12 mouse cellular contexts compared by ENCODE assay signal in the genomic region with DNA sequence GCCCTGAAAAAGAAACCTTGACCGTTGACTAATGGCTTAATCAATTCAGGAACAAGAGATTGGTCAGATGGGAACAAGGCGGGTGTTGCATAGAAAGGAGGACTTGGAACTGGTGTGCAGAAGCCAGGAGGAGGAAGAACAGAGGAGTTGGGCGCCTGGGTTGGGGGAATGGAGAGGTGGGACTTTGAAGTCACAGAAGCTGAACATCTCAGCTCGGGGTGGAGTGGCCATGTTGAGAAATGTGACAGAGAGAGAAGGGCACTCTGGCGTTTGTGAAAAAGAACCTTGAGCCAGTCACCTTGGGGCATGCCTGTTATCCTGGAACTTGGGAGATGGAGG. TPM values are rescaled to one million over a fixed set of nuclear protein-coding genes. Genes with fewer than 3 reads are reported as not detected.
DNase-seq lines count a peak whose midpoint lies in the region; ATAC-seq and TF ChIP-seq lines count a peak whose summit lies in the region.
"Had no signal": no experiment of that assay in that cellular context is flagged by ENCODE, and none has a peak within 500 bp of the region (broad histone marks: within the 10 kb centered on the region; RNA-seq: fewer than 3 reads in every experiment).

No protein-coding gene starts in this region.

- no peak for ATAC-seq in heart, postnatal 0 days (ENCODE audit: insufficient read depth, low read depth)
- peak; percentile 32; the same call in 1 of the 2 replicates for ATAC-seq in intestine, postnatal 0 days
- no peak for ATAC-seq in forebrain, postnatal 0 days
- ATAC-seq in forebrain, embryonic 15.5 days (replicated peaks) = no peak

- peak overlapping the region; percentile 60; the same call in 1 of the 2 replicates for H3K4me3 ChIP-seq in heart, postnatal 0 days (ENCODE audit: low read depth, low read length)
- no peak overlapping the region for H3K4me3 ChIP-seq in testis, adult 2 months (ENCODE audit: control insufficient read depth, low read depth, low read length)
- H3K4me3 ChIP-seq in intestine, postnatal 0 days (ENCODE audit: low read depth, low read length) = no peak overlapping the region
- peak overlapping the region; percentile 32 for H3K4me3 ChIP-seq in small intestine, adult 2 months (ENCODE audit: low read depth, low read length)
- H3K4me3 ChIP-seq in forebrain, postnatal 0 days (ENCODE audit: low read depth, low read length) = no peak overlapping the region
- H3K4me3 ChIP-seq in forebrain, embryonic 15.5 days = no peak overlapping the region

- no peaks in the 10 kb centered on the region for H3K9me3 ChIP-seq in heart, postnatal 0 days (replicated peaks; ENCODE audit: control insufficient read depth, low read length)
- H3K9me3 ChIP-seq in intestine, postnatal 0 days (ENCODE audit: control insufficient read depth) = no peaks in the 10 kb centered on the region
- no peaks in the 10 kb centered on the region for H3K9me3 ChIP-seq in forebrain, postnatal 0 days (ENCODE audit: low read length)
- H3K9me3 ChIP-seq in forebrain, embryonic 15.5 days = no peaks in the 10 kb centered on the region

- peaks cover 34% of the 10 kb centered on the region for H3K4me1 ChIP-seq in heart, postnatal 0 days (ENCODE audit: control insufficient read depth, insufficient read depth)
- peaks cover 36% of the 10 kb centered on the region for H3K4me1 ChIP-seq in testis, adult 2 months (ENCODE audit: control insufficient read depth, insufficient read depth, low read length)
- peaks cover 19% of the 10 kb centered on the region for H3K4me1 ChIP-seq in intestine, postnatal 0 days (replicated peaks; ENCODE audit: control insufficient read depth, insufficient read depth, low read length)
- peaks cover 51% of the 10 kb centered on the region for H3K4me1 ChIP-seq in small intestine, adult 2 months (ENCODE audit: control insufficient read depth, insufficient read depth, insufficient read length, low read length)
- no peaks in the 10 kb centered on the region for H3K4me1 ChIP-seq in forebrain, postnatal 0 days (ENCODE audit: insufficient read depth)
- peaks cover 34% of the 10 kb centered on the region for H3K4me1 ChIP-seq in forebrain, embryonic 15.5 days

- no peak overlapping the region for H3K9ac ChIP-seq in heart, postnatal 0 days (replicated peaks; ENCODE audit: low read depth, low read length)
- no peak overlapping the region for H3K9ac ChIP-seq in intestine, postnatal 0 days (ENCODE audit: low read depth, low read length)
- H3K9ac ChIP-seq in forebrain, postnatal 0 days = no peak overlapping the region
- H3K9ac ChIP-seq in forebrain, embryonic 15.5 days (replicated peaks) = no peak overlapping the region

- no peak for TF ChIP-seq EP300 in heart, postnatal 0 days (IDR thresholded peaks at IDR 0.05; ENCODE audit: low read depth)

- no peaks in the 10 kb centered on the region for H3K27me3 ChIP-seq in heart, postnatal 0 days (ENCODE audit: control insufficient read depth, insufficient read depth, low read length)
- no peaks in the 10 kb centered on the region for H3K27me3 ChIP-seq in testis, adult 2 months (ENCODE audit: control insufficient read depth, insufficient read depth, low read length)
- no peaks in the 10 kb centered on the region for H3K27me3 ChIP-seq in intestine, postnatal 0 days (replicated peaks; ENCODE audit: control insufficient read depth, insufficient read depth, low read length)
- H3K27me3 ChIP-seq in small intestine, adult 2 months (ENCODE audit: control insufficient read depth, insufficient read depth, low read length) = no peaks in the 10 kb centered on the region
- no peaks in the 10 kb centered on the region for H3K27me3 ChIP-seq in forebrain, postnatal 0 days (ENCODE audit: insufficient read depth, low read length)
- no peaks in the 10 kb centered on the region for H3K27me3 ChIP-seq in forebrain, embryonic 15.5 days

- TF ChIP-seq POLR2A in testis, adult 2 months (IDR thresholded peaks at IDR 0.05; ENCODE audit: control insufficient read depth, low read depth, low read length) = no peak
- TF ChIP-seq POLR2A in small intestine, adult 2 months (IDR thresholded peaks at IDR 0.05; ENCODE audit: low read depth, low read length) = no peak; the same call in 1 of the 2 replicates

- 52% methylated on average over 5 of the region's 5 CpGs for WGBS in heart, postnatal 0 days
- 40% methylated on average over 5 of the region's 5 CpGs for WGBS in intestine, postnatal 0 days
- WGBS in small intestine, adult 2 months = 26% methylated on average over 5 of the region's 5 CpGs
- 74% methylated on average over 5 of the region's 5 CpGs for WGBS in forebrain, postnatal 0 days
- 78% methylated on average over 5 of the region's 5 CpGs for WGBS in forebrain, embryonic 15.5 days

- TF ChIP-seq CTCF in heart, postnatal 0 days (IDR thresholded peaks at IDR 0.05; ENCODE audit: low read depth) = no peak
- no peak for TF ChIP-seq CTCF in testis, adult 2 months (IDR thresholded peaks at IDR 0.05; ENCODE audit: control insufficient read depth, insufficient read depth, insufficient replicate concordance, low read depth, low read length)
- TF ChIP-seq CTCF in intestine, postnatal 0 days (IDR thresholded peaks at IDR 0.05; ENCODE audit: low read depth) = no peak
- no peak for TF ChIP-seq CTCF in small intestine, adult 2 months (IDR thresholded peaks at IDR 0.05; ENCODE audit: extremely low read depth, insufficient read length, insufficient replicate concordance, low read depth, low read length)
- TF ChIP-seq CTCF in forebrain, postnatal 0 days (IDR thresholded peaks at IDR 0.05; ENCODE audit: low read depth) = no peak

- H3K4me2 ChIP-seq in heart, postnatal 0 days (ENCODE audit: low read depth, low read length) = peak overlapping the region; percentile 68
- peak overlapping the region; percentile 81 for H3K4me2 ChIP-seq in intestine, postnatal 0 days (replicated peaks; ENCODE audit: low read depth)
- no peak overlapping the region for H3K4me2 ChIP-seq in forebrain, postnatal 0 days (ENCODE audit: low read depth)
- no peak overlapping the region for H3K4me2 ChIP-seq in forebrain, embryonic 15.5 days (replicated peaks)

- H3K36me3 ChIP-seq in heart, postnatal 0 days (replicated peaks; ENCODE audit: control insufficient read depth, insufficient read depth, low read length) = peaks cover 1% of the 10 kb centered on the region
- no peaks in the 10 kb centered on the region for H3K36me3 ChIP-seq in testis, adult 2 months (ENCODE audit: control insufficient read depth, insufficient read depth, low read length)
- peaks cover 13% of the 10 kb centered on the region; the same call in 1 of the 2 replicates for H3K36me3 ChIP-seq in intestine, postnatal 0 days (ENCODE audit: control insufficient read depth, insufficient read depth)
- peaks cover 8% of the 10 kb centered on the region for H3K36me3 ChIP-seq in small intestine, adult 2 months (ENCODE audit: control insufficient read depth, insufficient read depth, low read length)
- no peaks in the 10 kb centered on the region for H3K36me3 ChIP-seq in forebrain, postnatal 0 days (ENCODE audit: insufficient read depth)
- no peaks in the 10 kb centered on the region for H3K36me3 ChIP-seq in forebrain, embryonic 15.5 days

- DNase-seq in heart, postnatal 0 days (ENCODE audit: low spot score) = no peak
- DNase-seq in heart, adult 8-10 months (ENCODE audit: low spot score) = no peak
- no peak for DNase-seq in testis, postnatal 10 days (ENCODE audit: low spot score)
- no peak for DNase-seq in forebrain, postnatal 0 days
- DNase-seq: cerebellum, adult 9-11 months had no signal

- H3K27ac ChIP-seq in heart, postnatal 0 days (ENCODE audit: low read depth) = peak overlapping the region; percentile 84; the same call in 1 of the 2 replicates
- H3K27ac ChIP-seq in testis, adult 2 months (ENCODE audit: control insufficient read depth, insufficient read depth, low read depth, low read length) = peak overlapping the region; percentile 33; the same call in 1 of the 2 replicates
- peak overlapping the region; percentile 89; the same call in 1 of the 2 replicates for H3K27ac ChIP-seq in intestine, postnatal 0 days (ENCODE audit: low read depth, low read length)
- H3K27ac ChIP-seq in small intestine, adult 2 months (ENCODE audit: insufficient read depth, low read depth, low read length) = peak overlapping the region; percentile 92
- H3K27ac ChIP-seq in forebrain, postnatal 0 days (ENCODE audit: low read depth, low read length) = no peak overlapping the region
- no peak overlapping the region for H3K27ac ChIP-seq in forebrain, embryonic 15.5 days (replicated peaks)

RNA-seq across cellular contexts. Expression of gene Tnfrsf1a, which starts 2.9 kb away (rescaled TPM):
- total RNA-seq in heart, postnatal 0 days (2014; rRNA removed; ENCODE audit: low replicate concordance) = 37.1 and 52.8 TPM in 2 replicates
- polyA plus RNA-seq in heart, postnatal 0 days (2015; fragmentation: Nextera tagmentation; extraction: Ambion mirVana) = 39.8 and 40.1 TPM in 2 replicates
- 10 to 100 TPM; 50.4 to 54.8 (median 52.8) TPM for total RNA-seq in heart, adult 8-10 months (2022)
- polyA plus RNA-seq in testis, adult 2 months (2012; rRNA removed) = 18.2 and 21.0 TPM in 2 replicates
- 108 and 109 TPM in 2 replicates for polyA plus RNA-seq in intestine, postnatal 0 days (2015; fragmentation: Nextera tagmentation; extraction: Ambion mirVana)
- 90.5 and 207 TPM in 2 replicates for polyA plus RNA-seq in small intestine, adult 2 months (2012; rRNA removed)
- 6.8 and 12.1 TPM in 2 replicates for total RNA-seq in forebrain, postnatal 0 days (2014; rRNA removed)
- polyA plus RNA-seq in forebrain, postnatal 0 days (2015; fragmentation: Nextera tagmentation; extraction: Ambion mirVana) = 13.2 and 13.6 TPM in 2 replicates
- 11.3 and 13.0 TPM in 2 replicates for polyA plus RNA-seq in forebrain, embryonic 15.5 days (2015; fragmentation: Nextera tagmentation; extraction: Ambion mirVana)

RNA-seq across cellular contexts. Expression of gene Plekhg6, which starts 28.6 kb away (rescaled TPM):
- not detected in 2 replicates for total RNA-seq in heart, postnatal 0 days (2014; rRNA removed; ENCODE audit: low replicate concordance)
- 0.05 and 0.10 TPM in 2 replicates for polyA plus RNA-seq in heart, postnatal 0 days (2015; fragmentation: Nextera tagmentation; extraction: Ambion mirVana)
- under 1 TPM in 2 of 4 experiments, not detected in 2; 0.06 to 0.09 TPM for total RNA-seq in heart, adult 8-10 months (2022)
- polyA plus RNA-seq in testis, adult 2 months (2012; rRNA removed) = 0.11 and 0.46 TPM in 2 replicates
- polyA plus RNA-seq in intestine, postnatal 0 days (2015; fragmentation: Nextera tagmentation; extraction: Ambion mirVana) = 31.4 and 37.0 TPM in 2 replicates
- 26.0 and 66.6 TPM in 2 replicates for polyA plus RNA-seq in small intestine, adult 2 months (2012; rRNA removed)
- total RNA-seq in forebrain, postnatal 0 days (2014; rRNA removed) = 0.15 and 1.00 TPM in 2 replicates
- polyA plus RNA-seq in forebrain, postnatal 0 days (2015; fragmentation: Nextera tagmentation; extraction: Ambion mirVana) = 0.16 TPM in 2 replicates
- 0.06 and 0.10 TPM in 2 replicates for polyA plus RNA-seq in forebrain, embryonic 15.5 days (2015; fragmentation: Nextera tagmentation; extraction: Ambion mirVana)
- total RNA-seq: CH12.LX; gastrocnemius, adult 18-20 months; megakaryocyte-erythroid progenitor cell, adult 5-6 weeks had no signal

RNA-seq across cellular contexts. Expression of gene Scnn1a, which starts 31.6 kb away (rescaled TPM):
- 0.46 and 1.3 TPM in 2 replicates for total RNA-seq in heart, postnatal 0 days (2014; rRNA removed; ENCODE audit: low replicate concordance)
- polyA plus RNA-seq in heart, postnatal 0 days (2015; fragmentation: Nextera tagmentation; extraction: Ambion mirVana) = 0.37 and 0.46 TPM in 2 replicates
- under 1 TPM; 0.46 to 0.80 (median 0.58) TPM for total RNA-seq in heart, adult 8-10 months (2022)
- 0.44 and 1.4 TPM in 2 replicates for polyA plus RNA-seq in testis, adult 2 months (2012; rRNA removed)
- polyA plus RNA-seq in intestine, postnatal 0 days (2015; fragmentation: Nextera tagmentation; extraction: Ambion mirVana) = 16.9 and 19.0 TPM in 2 replicates
- 11.7 and 11.9 TPM in 2 replicates for polyA plus RNA-seq in small intestine, adult 2 months (2012; rRNA removed)
- 0.67 and 1.2 TPM in 2 replicates for total RNA-seq in forebrain, postnatal 0 days (2014; rRNA removed)
- polyA plus RNA-seq in forebrain, postnatal 0 days (2015; fragmentation: Nextera tagmentation; extraction: Ambion mirVana) = 1.0 and 1.5 TPM in 2 replicates
- 0.20 and 0.25 TPM in 2 replicates for polyA plus RNA-seq in forebrain, embryonic 15.5 days (2015; fragmentation: Nextera tagmentation; extraction: Ambion mirVana)
- total RNA-seq: CH12.LX had no signal

RNA-seq across cellular contexts. Expression of gene Ltbr, which starts 38.3 kb away (rescaled TPM):
- total RNA-seq in heart, postnatal 0 days (2014; rRNA removed; ENCODE audit: low replicate concordance) = 76.7 and 93.9 TPM in 2 replicates
- polyA plus RNA-seq in heart, postnatal 0 days (2015; fragmentation: Nextera tagmentation; extraction: Ambion mirVana) = 37.7 and 38.3 TPM in 2 replicates
- 10 to 100 TPM; 24.4 to 26.2 (median 25.5) TPM for total RNA-seq in heart, adult 8-10 months (2022)
- polyA plus RNA-seq in testis, adult 2 months (2012; rRNA removed) = 10.9 and 11.2 TPM in 2 replicates
- polyA plus RNA-seq in intestine, postnatal 0 days (2015; fragmentation: Nextera tagmentation; extraction: Ambion mirVana) = 104 and 110 TPM in 2 replicates
- 122 and 167 TPM in 2 replicates for polyA plus RNA-seq in small intestine, adult 2 months (2012; rRNA removed)
- 14.9 and 19.9 TPM in 2 replicates for total RNA-seq in forebrain, postnatal 0 days (2014; rRNA removed)
- polyA plus RNA-seq in forebrain, postnatal 0 days (2015; fragmentation: Nextera tagmentation; extraction: Ambion mirVana) = 11.4 and 14.8 TPM in 2 replicates
- 10.8 and 11.5 TPM in 2 replicates for polyA plus RNA-seq in forebrain, embryonic 15.5 days (2015; fragmentation: Nextera tagmentation; extraction: Ambion mirVana)
- total RNA-seq: CH12.LX had no signal

Comparison
In these comparisons a context has a peak if more than half of its experiments do, and no peak if none do; other contexts are left out.
1. H3K27ac ChIP-seq: peak in heart, postnatal 0 days (single experiment), testis, adult 2 months (single experiment), intestine, postnatal 0 days (single experiment) and small intestine, adult 2 months (single experiment); none in forebrain, postnatal 0 days (single experiment) and forebrain, embryonic 15.5 days (single experiment).
2. H3K4me2 ChIP-seq: peak in heart, postnatal 0 days (single experiment) and intestine, postnatal 0 days (single experiment); none in forebrain, postnatal 0 days (single experiment) and forebrain, embryonic 15.5 days (single experiment).
3. H3K4me3 ChIP-seq: peak in heart, postnatal 0 days (single experiment) and small intestine, adult 2 months (single experiment); none in testis, adult 2 months (single experiment), intestine, postnatal 0 days (single experiment), forebrain, postnatal 0 days (single experiment) and forebrain, embryonic 15.5 days (single experiment).
4. RNA of gene Plekhg6, which starts 28.6 kb away (polyA plus RNA-seq): 26.0 to 66.6 TPM in small intestine, adult 2 months and 31.4 to 37.0 TPM in intestine, postnatal 0 days; 0.16 TPM in forebrain, postnatal 0 days, 0.11 to 0.46 TPM in testis, adult 2 months, 0.06 to 0.10 TPM in forebrain, embryonic 15.5 days and 0.05 to 0.10 TPM in heart, postnatal 0 days; every median in the first group is over 10 times any median in the second.